Mouse (Mus musculus): ENCODE measurements around the gene Pithd1.

DNA sequence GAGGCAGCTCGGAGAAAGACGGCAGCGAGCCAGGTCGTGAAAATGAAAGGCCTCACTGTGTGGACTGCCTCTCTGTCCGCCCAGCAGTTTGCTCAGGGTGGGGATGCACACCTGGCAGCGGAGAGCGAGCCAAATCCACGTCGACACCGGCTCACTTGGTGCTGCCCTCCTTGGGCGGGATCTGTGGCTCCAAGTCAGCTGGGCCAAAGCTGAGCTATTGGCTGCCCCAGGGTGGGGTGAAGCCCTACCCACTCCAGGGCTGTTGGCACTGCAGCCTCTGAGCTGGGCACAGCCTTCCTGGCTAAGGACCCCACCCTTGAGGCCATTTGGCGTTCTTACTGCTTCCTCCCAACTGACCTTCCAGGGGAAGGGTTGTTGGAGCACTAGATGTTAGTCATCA lies 22.6 kb downstream of the Pithd1 start:
- TF ChIP-seq MAFK (IDR thresholded peaks at IDR 0.05; ENCODE audit: insufficient read depth, low read depth, low read length): no peak
- no peak for TF ChIP-seq ZNF384 (IDR thresholded peaks at IDR 0.05; ENCODE audit: low read depth, low read length)
- no peak for TF ChIP-seq CHD2 (IDR thresholded peaks at IDR 0.05; ENCODE audit: low read depth, low read length)

Data from ES-E14 (cell line).